Mouse (Mus musculus) CH12.LX (cell line): ENCODE measurements around the gene Mphosph6. TPM values are rescaled to one million over a fixed set of nuclear protein-coding genes. Genes with fewer than 3 reads are reported as not detected.

Experiments used
- DNase-seq: peaks from one replicate; pipeline ENCODE4 v3.0.0-alpha.2; 2013; ENCODE audit errors: extremely low read depth
- H3K27ac ChIP-seq: 2 replicates; pipeline ENCODE4 v1.5.1; 2012; ENCODE audit warnings: low read depth, mild to moderate bottlenecking, control low read depth, moderate library complexity; ENCODE audit not compliant: insufficient read depth
- H3K27me3 ChIP-seq: replicated peaks from 2 replicates; pipeline ENCODE3; 2012; ENCODE audit warnings: inconsistent platforms
- H3K36me3 ChIP-seq, 2 experiments: replicated peaks in 1 of 2; 2 replicates each; pipeline versions ENCODE3 to v1.6.1; 2012; ENCODE audit warnings: inconsistent platforms in 1 of 2, low read length in 1 of 2, mild to moderate bottlenecking in 1 of 2, mixed read lengths in 1 of 2, moderate library complexity in 1 of 2; ENCODE audit not compliant: control insufficient read depth in 1 of 2, insufficient read depth in 1 of 2
- H3K4me1 ChIP-seq, 2 experiments: 2 replicates each; pipeline ENCODE4 v1.6.1; 2012; ENCODE audit warnings: inconsistent platforms in 1 of 2, moderate library complexity in 1 of 2; ENCODE audit not compliant: insufficient read depth in 2 of 2, control insufficient read depth in 1 of 2
- H3K4me2 ChIP-seq: 2 replicates; pipeline ENCODE4 v1.6.1; 2012; ENCODE audit warnings: low read depth, mild to moderate bottlenecking, control low read depth; ENCODE audit not compliant: poor library complexity, insufficient read depth, severe bottlenecking
- H3K4me3 ChIP-seq, 3 experiments: fragments of 150-350 bp in 1 of 3; sonication (generic) in 1 of 3; replicated peaks in 1 of 3; 2 replicates each; pipeline versions ENCODE3 to v1.5.1; 2011 to 2012; ENCODE audit warnings: low read depth in 2 of 3, low read length in 2 of 3, mild to moderate bottlenecking in 2 of 3, moderate library complexity in 2 of 3, control low read depth in 1 of 3, improper control_type of control experiment in 1 of 3, inconsistent platforms in 1 of 3, mixed read lengths in 1 of 3; ENCODE audit not compliant: poor library complexity in 1 of 3
- H3K79me2 ChIP-seq: replicated peaks from 2 replicates; pipeline ENCODE4 v1.6.1; 2012; ENCODE audit warnings: mild to moderate bottlenecking, moderate library complexity; ENCODE audit not compliant: control insufficient read depth, poor library complexity, insufficient read depth, severe bottlenecking; ENCODE audit errors: extremely low read depth
- H3K9ac ChIP-seq: 2 replicates; pipeline ENCODE4 v1.6.1; 2012; ENCODE audit warnings: low read depth, mild to moderate bottlenecking, control low read depth, moderate library complexity; ENCODE audit not compliant: insufficient read depth
- H3K9me3 ChIP-seq: replicated peaks from 2 replicates; pipeline ENCODE3; 2012; ENCODE audit warnings: low read length, inconsistent platforms, mixed read lengths
- BHLHE40 ChIP-seq: IDR thresholded peaks from 2 replicates; pipeline ENCODE4 v1.6.1; 2011; ENCODE audit warnings: mild to moderate bottlenecking, low read depth, low read length, improper control_type of control experiment
- CHD1 ChIP-seq: IDR thresholded peaks from 2 replicates; pipeline ENCODE4 v1.6.1; 2012; ENCODE audit warnings: low read depth, low read length, improper control_type of control experiment, inconsistent platforms
- CHD2 ChIP-seq: IDR thresholded peaks from 2 replicates; pipeline ENCODE4 v1.6.1; 2011; ENCODE audit warnings: low read length, improper control_type of control experiment
- CTCF ChIP-seq, 2 experiments: IDR thresholded peaks in 1 of 2; conservative IDR thresholded peaks in 1 of 2; 2 replicates each; pipeline ENCODE4 v1.5.1; 2011 to 2012; ENCODE audit warnings: low read depth in 2 of 2, low read length in 2 of 2, improper control_type of control experiment in 1 of 2, inconsistent platforms in 1 of 2, mild to moderate bottlenecking in 1 of 2, moderate library complexity in 1 of 2
- E2F4 ChIP-seq: IDR thresholded peaks from 2 replicates; pipeline ENCODE4 v1.6.1; 2011; ENCODE audit warnings: low read depth, low read length, improper control_type of control experiment; ENCODE audit not compliant: insufficient replicate concordance
- ELF1 ChIP-seq: IDR thresholded peaks from 2 replicates; pipeline ENCODE4 v1.6.1; 2014; ENCODE audit warnings: low read depth, mild to moderate bottlenecking, inconsistent platforms, low read length, improper control_type of control experiment
- EP300 ChIP-seq: IDR thresholded peaks from 2 replicates; pipeline ENCODE4 v1.6.1; 2011; ENCODE audit warnings: low read length, improper control_type of control experiment
- ETS1 ChIP-seq: conservative IDR thresholded peaks from 2 replicates; pipeline ENCODE4 v1.6.1; 2012; ENCODE audit warnings: low read depth, mild to moderate bottlenecking, inconsistent platforms, low read length, improper control_type of control experiment, moderate library complexity
- GABPA ChIP-seq: IDR thresholded peaks from 2 replicates; pipeline ENCODE4 v1.6.1; 2012; ENCODE audit warnings: low read depth, low read length, improper control_type of control experiment, inconsistent platforms; ENCODE audit not compliant: insufficient replicate concordance
- HCFC1 ChIP-seq: IDR thresholded peaks from 2 replicates; pipeline ENCODE4 v1.6.1; 2012; ENCODE audit warnings: low read depth, mild to moderate bottlenecking, inconsistent platforms, low read length, improper control_type of control experiment
- IRF4 ChIP-seq: IDR thresholded peaks from 2 replicates; pipeline ENCODE4 v1.6.1; 2014; ENCODE audit warnings: low read depth, mild to moderate bottlenecking, inconsistent platforms, low read length, improper control_type of control experiment
- JUN ChIP-seq: IDR thresholded peaks from 2 replicates; pipeline ENCODE4 v1.6.1; 2011; ENCODE audit warnings: low read depth, mild to moderate bottlenecking, low read length, improper control_type of control experiment, moderate library complexity; ENCODE audit not compliant: insufficient read depth
- JUND ChIP-seq: conservative IDR thresholded peaks from 2 replicates; pipeline ENCODE4 v1.6.1; 2011; ENCODE audit warnings: low read depth, low read length, improper control_type of control experiment
- KAT2A ChIP-seq: IDR thresholded peaks from 2 replicates; pipeline ENCODE4 v1.6.1; 2012; ENCODE audit warnings: low read length, improper control_type of control experiment, inconsistent platforms; ENCODE audit not compliant: insufficient replicate concordance
- MAFK ChIP-seq: IDR thresholded peaks from 2 replicates; pipeline ENCODE4 v1.6.1; 2011; ENCODE audit warnings: low read length, improper control_type of control experiment; ENCODE audit not compliant: insufficient replicate concordance
- MAX ChIP-seq: IDR thresholded peaks from 2 replicates; pipeline ENCODE4 v1.6.1; 2011; ENCODE audit warnings: low read length, improper control_type of control experiment
- MAZ ChIP-seq: IDR thresholded peaks from 2 replicates; pipeline ENCODE4 v1.6.1; 2012; ENCODE audit warnings: low read depth, mild to moderate bottlenecking, inconsistent platforms, low read length, improper control_type of control experiment, moderate library complexity
- MEF2A ChIP-seq: IDR thresholded peaks from 2 replicates; pipeline ENCODE4 v1.6.1; 2014; ENCODE audit warnings: low read depth, mild to moderate bottlenecking, inconsistent platforms, low read length, improper control_type of control experiment, borderline replicate concordance
- MXI1 ChIP-seq: IDR thresholded peaks from 2 replicates; pipeline ENCODE4 v1.6.1; 2011; ENCODE audit warnings: mild to moderate bottlenecking, low read depth, low read length, improper control_type of control experiment
- MYC ChIP-seq: IDR thresholded peaks from 2 replicates; pipeline ENCODE4 v1.6.1; 2011; ENCODE audit warnings: low read depth, mild to moderate bottlenecking, improper control_type of control experiment, low read length
- NELFE ChIP-seq: IDR thresholded peaks from 2 replicates; pipeline ENCODE4 v1.6.1; 2011; ENCODE audit warnings: low read depth, low read length, improper control_type of control experiment
- NRF1 ChIP-seq: IDR thresholded peaks from 2 replicates; pipeline ENCODE4 v1.6.1; 2014; ENCODE audit warnings: low read depth, mild to moderate bottlenecking, inconsistent platforms, low read length, improper control_type of control experiment, moderate library complexity
- PAX5 ChIP-seq: IDR thresholded peaks from 2 replicates; pipeline ENCODE4 v1.6.1; 2012; ENCODE audit warnings: low read length, inconsistent platforms, mixed read lengths
- POLR2A ChIP-seq: IDR thresholded peaks from 2 replicates; pipeline ENCODE4 v1.6.1; 2011; ENCODE audit warnings: low read depth, mild to moderate bottlenecking, improper control_type of control experiment, low read length
- POLR2AphosphoS2 ChIP-seq: IDR thresholded peaks from 2 replicates; pipeline ENCODE4 v1.6.1; 2011; ENCODE audit warnings: low read depth, low read length, improper control_type of control experiment
- RAD21 ChIP-seq: IDR thresholded peaks from 2 replicates; pipeline ENCODE4 v1.6.1; 2011; ENCODE audit warnings: low read depth, mild to moderate bottlenecking, low read length, improper control_type of control experiment, moderate library complexity
- RCOR1 ChIP-seq: conservative IDR thresholded peaks from 2 replicates; pipeline ENCODE4 v1.6.1; 2012; ENCODE audit warnings: low read depth, mild to moderate bottlenecking, inconsistent platforms, low read length, improper control_type of control experiment
- SIN3A ChIP-seq: IDR thresholded peaks from 2 replicates; pipeline ENCODE4 v1.6.1; 2012; ENCODE audit warnings: low read length, improper control_type of control experiment, inconsistent platforms
- SMC3 ChIP-seq: IDR thresholded peaks from 2 replicates; pipeline ENCODE4 v1.6.1; 2011; ENCODE audit warnings: low read depth, low read length, improper control_type of control experiment
- TBP ChIP-seq: conservative IDR thresholded peaks from 2 replicates; pipeline ENCODE4 v1.6.1; 2011; ENCODE audit warnings: low read depth, low read length, improper control_type of control experiment
- TCF12 ChIP-seq: IDR thresholded peaks from 2 replicates; pipeline ENCODE4 v1.6.1; 2014; ENCODE audit warnings: low read depth, mild to moderate bottlenecking, inconsistent platforms, low read length, improper control_type of control experiment
- UBTF ChIP-seq: IDR thresholded peaks from 2 replicates; pipeline ENCODE4 v1.6.1; 2012; ENCODE audit warnings: low read depth, mild to moderate bottlenecking, inconsistent platforms, low read length, improper control_type of control experiment, moderate library complexity
- USF1 ChIP-seq: IDR thresholded peaks from 2 replicates; pipeline ENCODE4 v1.6.1; 2014; ENCODE audit warnings: low read depth, mild to moderate bottlenecking, inconsistent platforms, low read length, improper control_type of control experiment
- USF2 ChIP-seq: conservative IDR thresholded peaks from 2 replicates; pipeline ENCODE4 v1.6.1; 2011; ENCODE audit warnings: low read depth, low read length, improper control_type of control experiment
- ZC3H11A ChIP-seq: IDR thresholded peaks from 2 replicates; pipeline ENCODE4 v1.6.1; 2012; ENCODE audit warnings: low read depth, mild to moderate bottlenecking, inconsistent platforms, low read length, improper control_type of control experiment
- ZKSCAN1 ChIP-seq: IDR thresholded peaks from 2 replicates; pipeline ENCODE4 v1.6.1; 2012; ENCODE audit warnings: low read depth, inconsistent platforms, low read length, improper control_type of control experiment, borderline replicate concordance
- ZMIZ1 ChIP-seq: IDR thresholded peaks from 2 replicates; pipeline ENCODE4 v1.6.1; 2012; ENCODE audit warnings: low read depth, mild to moderate bottlenecking, inconsistent platforms, low read length, improper control_type of control experiment
- ZNF384 ChIP-seq: IDR thresholded peaks from 2 replicates; pipeline ENCODE4 v1.6.1; 2012; ENCODE audit warnings: low read depth, low read length, improper control_type of control experiment, inconsistent platforms
- dilution Hi-C: fragments of 300-500 bp; cut with MboI; formaldehyde crosslinking; loops from 2 replicates; pipeline ENCODE4 v1.14.3; 2020; ENCODE audit warnings: low sequenced_read_pairs; ENCODE audit not compliant: extremely low pct_unique_long_range_greater_than_20kb, extremely low pct_ligation_motif_present
- in situ Hi-C: fragments of 300-500 bp; cut with MboI; formaldehyde crosslinking; loops from 3 replicates; pipeline ENCODE4 v1.14.3; 2019; ENCODE audit warnings: low sequenced_read_pairs, low pct_ligation_motif_present, low pct_unique_long_range_greater_than_20kb, mixed read lengths
- polyA plus RNA-seq: library from polyadenylated mRNA; unstranded; fragments of >175 nt; gene quantifications from 2 replicates; pipeline ENCODE4 v1.2.1, GENCODE M21; 2012; ENCODE audit warnings: low read depth; ENCODE audit not compliant: insufficient read length
- total RNA-seq, 2 experiments: library from RNA; depleted of rRNA; stranded (reverse); fragments of 300-350 nt in 1 of 2; fragments of >200 nt in 1 of 2; gene quantifications; 2 replicates each; pipeline ENCODE4 v1.2.3; 2012 to 2014

Mphosph6 gene
- total and polyA plus RNA-seq, 3 experiments, result 89.6 to 241 (median 225) TPM

DNA sequence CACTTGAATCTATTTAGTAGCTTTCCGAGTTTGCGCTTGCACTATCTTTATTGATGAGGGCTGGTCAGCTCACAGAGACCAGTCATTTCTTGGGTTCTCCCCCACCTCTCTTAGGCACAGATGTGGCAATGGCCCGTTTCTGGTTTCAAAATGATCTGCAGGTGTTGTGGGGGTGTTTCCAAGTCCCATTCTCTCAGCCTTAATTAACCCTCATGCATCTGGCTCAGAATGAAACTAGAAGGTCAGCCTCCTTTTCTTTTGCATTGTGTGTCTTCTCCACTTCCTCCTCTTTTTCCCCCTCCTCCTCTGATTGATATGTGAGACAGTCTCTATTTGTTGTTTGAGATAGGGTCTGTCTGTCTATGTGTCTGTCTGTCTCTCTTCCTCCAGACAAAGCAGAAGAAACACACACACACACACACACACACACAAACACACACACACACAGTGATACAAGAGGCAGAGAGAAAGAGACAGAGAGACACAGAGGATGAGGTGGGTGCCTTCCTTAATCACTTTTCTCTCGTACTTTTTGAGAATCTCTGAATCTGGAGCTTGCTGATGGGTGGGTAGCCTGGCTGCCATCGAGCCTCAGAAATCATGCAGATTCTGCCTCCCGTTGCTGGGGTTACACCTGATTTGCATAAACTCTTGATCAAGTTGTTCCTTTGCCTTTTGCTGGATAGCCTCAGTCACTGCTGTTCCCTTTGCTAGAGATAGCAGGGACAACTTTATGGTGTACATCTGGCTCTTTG, 20.2 kb downstream of the Mphosph6 start:
- Histone ChIP-seq H3K4me3 (peak overlapping the region in 2 of 3 experiments; percentile 19 to 31), H3K36me3 (no peaks in the 10 kb centered on the region), H3K9ac (peak overlapping the region; percentile 52), H3K27ac (peak overlapping the region; percentile 99), H3K9me3 (no peaks in the 10 kb centered on the region), H3K4me1 (peaks cover 35 to 86% of the 10 kb centered on the region in 2 experiments), H3K79me2 (no peaks in the 10 kb centered on the region; the same call in 1 of the 2 replicates), H3K27me3 (no peaks in the 10 kb centered on the region), H3K4me2 (peak overlapping the region; percentile 66)
- peak; percentile 96 for DNase-seq
- in situ Hi-C loops (no loop called here), dilution Hi-C loops (no loop called here)
- no peak for TF ChIP-seq E2F4
- TF ChIP-seq EP300, result peak; percentile 98
- no peak for TF ChIP-seq UBTF
- peak; percentile 82 for TF ChIP-seq SIN3A
- TF ChIP-seq MAFK, result 0 out of 2 replicates have a peak, but pooled peaks have one; percentile 30
- TF ChIP-seq MXI1, result peak; percentile 44; the same call in 1 of the 2 replicates
- TF ChIP-seq USF2, result no peak
- peak; percentile 74; the same call in 1 of the 2 replicates for TF ChIP-seq TBP
- 0 out of 2 replicates have a peak, but pooled peaks have one; percentile 43 for TF ChIP-seq MAX
- TF ChIP-seq KAT2A, result no peak
- TF ChIP-seq RCOR1, result peak; percentile 97
- peak; percentile 43; the same call in 1 of the 2 replicates for TF ChIP-seq ZMIZ1
- no peak for TF ChIP-seq ZKSCAN1
- no peak for TF ChIP-seq CTCF (conservative IDR thresholded peaks at IDR 0.05 in 1 of 2, IDR thresholded peaks at IDR 0.05 in 1 of 2; ENCODE audit: low read depth in 2 of 2, low read length in 2 of 2)
- TF ChIP-seq CHD2, result peak; percentile 94
- TF ChIP-seq MEF2A, result peak; percentile 93
- TF ChIP-seq NRF1, result peak; percentile 18; the same call in 1 of the 2 replicates
- no peak for TF ChIP-seq GABPA
- 0 out of 2 replicates have a peak, but pooled peaks have one; percentile 11 for TF ChIP-seq SMC3
- TF ChIP-seq RAD21, result no peak; the same call in 1 of the 2 replicates
- no peak for TF ChIP-seq POLR2AphosphoS2
- TF ChIP-seq PAX5, result no peak
- 0 out of 2 replicates have a peak, but pooled peaks have one; percentile 67 for TF ChIP-seq MYC
- TF ChIP-seq MAZ, result peak; percentile 91
- peak; percentile 96 for TF ChIP-seq JUND
- TF ChIP-seq POLR2A, result peak; percentile 37; the same call in 1 of the 2 replicates
- TF ChIP-seq CHD1, result peak; percentile 88; the same call in 1 of the 2 replicates
- TF ChIP-seq ZC3H11A, result no peak
- peak; percentile 94 for TF ChIP-seq JUN
- peak; percentile 98 for TF ChIP-seq IRF4
- TF ChIP-seq HCFC1, result peak; percentile 18
- no peak for TF ChIP-seq USF1
- peak; percentile 100 for TF ChIP-seq TCF12
- peak; percentile 88 for TF ChIP-seq BHLHE40
- peak; percentile 31; the same call in 1 of the 2 replicates for TF ChIP-seq NELFE
- peak; percentile 71 for TF ChIP-seq ELF1
- peak; percentile 97 for TF ChIP-seq ETS1
- TF ChIP-seq ZNF384, result no peak
